Mouse (Mus musculus) gastrocnemius, postnatal 14 days (tissue): ENCODE measurements around the gene Dmkn. TPM values are rescaled to one million over a fixed set of nuclear protein-coding genes. Genes with fewer than 3 reads are reported as not detected.
A peak's percentile ranks its signal among the peaks of the same experiment; 100 is the strongest.
"Not testable (repeated sequence)": the region's sequence is repeated elsewhere in the genome, so short reads cannot be mapped to it uniquely, and the experiment has no call there.

Experiments used
- DNase-seq: peaks from one replicate; pipeline ENCODE4 v3.0.0; 2021; ENCODE audit warnings: mixed read lengths
- intact Hi-C: fragments of 180-260 bp; cut with DNase I; formaldehyde crosslinking; loops from one replicate; pipeline ENCODE4 v1.15.1; 2025; ENCODE audit warnings: low total_unique reads
- total RNA-seq, 2 experiments: library from RNA; stranded (reverse); gene quantifications; 2 replicates each; pipeline ENCODE4 v1.2.3; 2021

Gene Dmkn
- total RNA-seq, 2 experiments from 2014 or later = 0.57 TPM; not detected in 1

DNA sequence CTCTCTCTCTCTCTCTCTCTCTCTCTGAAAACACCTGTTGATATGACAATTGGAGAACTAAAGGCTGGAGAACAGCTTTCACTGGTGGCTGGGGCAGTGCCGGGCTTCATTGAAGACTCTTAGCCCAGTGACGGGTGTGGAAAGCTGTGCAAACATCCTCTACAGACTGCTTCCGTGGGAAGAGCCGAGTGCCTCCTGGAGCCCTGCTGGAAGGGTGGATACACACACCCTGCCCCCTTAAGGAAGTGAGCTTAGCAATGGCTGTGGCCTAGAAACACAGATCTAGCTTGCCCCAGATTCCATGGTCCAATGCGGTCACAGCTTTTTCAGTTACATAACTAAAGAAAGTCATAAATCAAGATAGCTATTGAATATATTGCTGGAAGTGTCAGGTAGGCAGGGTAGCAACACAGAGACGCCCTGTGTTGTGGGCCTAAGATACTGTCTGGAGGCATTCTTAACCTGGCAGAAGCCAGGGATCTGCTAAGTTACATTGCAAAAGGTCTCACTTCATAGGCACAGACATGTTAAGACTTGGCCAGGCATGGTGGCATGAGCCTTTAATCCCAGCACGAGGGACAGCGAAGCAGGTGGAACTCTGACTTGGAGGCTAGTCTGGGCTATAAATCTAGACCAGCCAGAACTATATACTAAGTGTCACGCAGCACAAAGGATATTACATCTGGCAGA lies 40.6 kb downstream of the Dmkn start:
- intact Hi-C loops = no loop called here
- DNase-seq = no peak

DNA sequence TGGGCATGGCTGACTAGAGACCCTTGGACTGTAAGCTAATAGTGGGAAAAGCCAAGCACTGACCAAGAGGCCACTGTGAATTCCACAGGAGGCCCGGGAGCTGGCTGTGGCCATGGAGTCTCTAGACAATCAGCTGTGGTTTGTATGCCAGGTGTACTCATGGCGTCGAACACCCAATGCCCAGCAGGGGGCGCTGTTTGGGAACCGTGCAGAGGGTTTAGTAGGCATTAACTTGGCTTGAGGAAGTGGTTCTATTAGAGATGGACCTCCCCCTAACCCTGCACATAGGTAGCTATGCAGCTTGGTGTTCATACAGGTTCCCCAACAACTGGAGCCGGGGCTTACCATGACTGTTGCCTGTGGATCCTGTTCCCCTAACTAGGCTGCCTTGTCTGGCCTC lies 42.4 kb downstream of the Dmkn start:
- peak; percentile 18 for DNase-seq
- intact Hi-C loops = no loop called here

GRCm38 (mm10) chr7:30810319-30810718 lies 46.8 kb downstream of the Dmkn start:
- intact Hi-C loops = no loop called here
- DNase-seq = no peak

DNA sequence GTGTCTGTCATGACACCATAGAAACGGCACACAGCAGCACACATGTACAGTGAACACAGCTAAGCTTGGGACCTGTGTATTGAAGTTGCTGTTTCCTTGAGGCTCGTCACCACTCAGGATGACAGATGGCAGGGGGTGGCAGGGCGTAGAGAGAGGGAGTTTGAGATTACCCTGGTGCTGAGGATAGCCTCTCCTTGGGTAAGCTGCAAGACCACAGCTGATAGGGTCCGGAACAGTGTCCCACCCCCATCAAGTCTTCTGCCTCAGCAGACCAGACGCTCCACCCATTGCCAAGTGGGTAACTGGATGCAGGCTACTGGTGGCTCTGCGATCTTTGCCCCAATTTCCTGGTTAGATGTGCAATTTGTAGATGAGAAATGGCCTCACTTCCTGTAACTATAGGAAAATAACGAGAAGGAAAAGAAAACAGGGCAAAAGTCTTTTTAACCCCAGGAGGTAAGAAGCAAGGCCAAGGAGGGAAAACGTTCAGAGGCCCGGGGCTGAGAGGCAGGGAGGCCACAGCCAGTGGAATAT lies 48.3 kb downstream of the Dmkn start:
- intact Hi-C loops = no loop called here

DNA sequence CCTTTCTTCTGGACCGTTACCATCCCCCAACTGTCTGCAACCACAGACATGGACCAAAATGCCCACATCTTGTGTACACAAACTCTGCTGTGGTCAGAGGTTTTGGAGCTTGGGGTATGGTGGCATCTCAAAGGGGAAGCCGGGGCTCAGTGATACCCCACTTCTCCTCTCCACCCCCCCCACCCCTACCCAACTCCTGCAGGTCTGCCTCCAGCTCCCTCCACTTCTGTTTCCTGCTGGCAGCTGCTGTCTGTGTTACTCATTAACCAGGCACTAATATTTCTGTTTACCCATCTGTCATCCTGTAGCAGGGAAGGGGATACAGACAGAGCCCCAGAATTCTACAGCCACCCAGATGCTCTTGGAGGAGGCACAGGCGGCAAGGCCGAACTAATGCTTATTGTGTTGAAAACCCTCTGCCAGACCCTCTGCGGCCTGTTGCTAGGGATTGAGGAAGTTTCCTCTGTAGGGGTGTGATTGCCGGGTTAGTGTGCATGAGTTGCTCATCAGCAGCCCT lies 48.8 kb downstream of the Dmkn start:
- DNase-seq = no peak
- intact Hi-C loops = no loop called here

More for the DNA sequence above, 48.3 kb downstream of the Dmkn start:
- DNase-seq = no peak

- DNase-seq = no peak
- intact Hi-C loops = no loop called here
These were observed 56.6 kb downstream of the Dmkn start for GRCm38 (mm10) chr7:30820131-30820530.

DNA sequence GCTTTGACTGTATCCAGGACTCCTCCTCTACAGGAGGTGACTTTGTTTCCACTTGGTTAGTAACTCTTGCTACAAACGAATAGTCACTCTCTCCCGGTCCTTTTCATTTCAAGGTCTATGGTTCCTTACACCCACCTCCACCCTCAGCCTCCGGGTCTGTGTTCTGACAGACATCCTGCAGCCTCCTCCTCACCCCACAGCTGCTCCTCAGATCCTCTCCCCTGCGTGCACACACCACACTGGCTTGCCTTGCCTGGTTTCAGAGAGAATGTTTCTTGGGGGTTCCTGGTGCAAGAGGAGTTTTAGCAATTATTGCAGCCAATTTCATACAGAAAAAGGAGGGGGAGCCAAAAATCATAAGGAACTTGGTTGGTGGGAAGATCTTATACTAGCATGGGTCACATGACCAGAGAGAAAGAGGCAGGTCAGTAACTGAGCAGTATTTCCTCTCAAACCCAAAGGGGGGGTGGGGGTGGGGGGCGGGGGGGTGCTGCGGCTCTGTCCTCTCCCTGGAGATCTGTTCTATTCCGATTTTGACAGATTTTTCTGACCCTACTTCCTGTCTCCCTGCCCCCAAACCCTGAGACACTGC lies 57.4 kb downstream of the Dmkn start:
- intact Hi-C loops = no loop called here
- DNase-seq = no peak

GRCm38 (mm10) chr7:30821532-30821931 lies 58.0 kb downstream of the Dmkn start:
- intact Hi-C loops = no loop called here
- DNase-seq = no peak

GRCm38 (mm10) chr7:30823675-30824074 lies 60.1 kb downstream of the Dmkn start, which contains the start of gene Ffar2:
Ffar2 (minus strand) TSS chr7:30823775.
- intact Hi-C loops = no loop called here
- DNase-seq = no peak

- DNase-seq = no peak
- intact Hi-C loops = no loop called here
These were observed 60.8 kb downstream of the Dmkn start for GRCm38 (mm10) chr7:30824306-30824705.

DNA sequence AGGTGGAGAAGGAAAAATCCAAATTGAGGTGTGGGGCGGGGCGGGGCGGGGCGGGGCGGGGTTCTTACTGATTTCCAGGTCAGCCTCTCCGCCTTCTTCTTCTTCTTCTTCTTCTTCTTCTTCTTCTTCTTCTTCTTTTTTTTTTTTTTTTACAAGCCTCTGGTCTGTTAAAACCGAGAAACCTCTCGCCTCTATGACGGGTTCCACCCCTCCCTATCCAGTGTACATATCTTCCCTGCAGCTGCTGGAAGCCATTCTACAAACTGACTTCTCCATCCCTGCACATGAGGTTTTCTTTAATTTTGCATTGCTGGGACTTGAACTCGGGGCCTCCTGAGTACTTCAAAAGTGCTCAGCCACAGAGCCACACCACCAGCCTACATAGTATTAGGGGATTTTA lies 63.1 kb downstream of the Dmkn start:
- no peak for DNase-seq
- intact Hi-C loops = no loop called here

DNA sequence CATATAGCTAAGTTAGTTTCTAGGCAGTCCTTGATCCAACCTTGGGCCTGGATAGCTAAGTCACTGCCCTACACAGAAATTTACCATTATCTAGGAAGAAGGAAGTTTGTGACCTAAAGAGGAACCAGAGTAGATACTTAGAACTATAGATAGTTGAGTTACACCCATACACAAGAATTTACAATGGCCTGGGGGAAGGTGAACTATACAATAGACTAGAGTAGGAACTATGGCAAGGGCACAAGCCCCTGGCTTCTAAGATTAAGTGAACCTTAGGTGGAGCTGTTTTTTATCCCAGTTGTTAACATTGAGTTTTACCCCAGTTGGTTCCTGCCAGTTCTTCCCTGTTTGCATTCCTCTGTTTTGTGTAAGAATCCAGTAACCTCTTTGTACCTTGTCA lies 65.3 kb downstream of the Dmkn start:
- intact Hi-C loops, DNase-seq: not testable (repeated sequence)

DNA sequence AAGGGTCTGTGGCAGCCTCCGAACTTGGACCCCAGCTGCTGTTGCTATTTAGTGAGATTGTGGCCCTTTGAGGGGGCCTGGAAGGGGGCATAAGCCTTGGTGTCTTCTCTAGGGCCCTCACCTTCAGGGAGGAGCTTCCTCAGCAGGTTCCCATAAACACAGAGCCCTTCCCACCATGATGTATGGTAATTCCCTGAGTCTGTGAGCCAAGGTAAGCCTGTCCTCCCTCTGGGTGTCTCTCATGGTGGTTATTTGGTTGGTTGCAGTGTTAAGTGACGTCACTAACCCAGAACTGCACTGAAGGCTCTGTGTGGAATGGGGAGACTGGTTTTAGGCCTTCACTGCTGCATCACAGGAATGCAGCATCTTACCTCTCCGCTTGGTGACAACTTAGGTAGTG lies 65.9 kb downstream of the Dmkn start:
- intact Hi-C loops = no loop called here
- no peak for DNase-seq

Other genes starting within 250 kb of the Dmkn start
- 1 to 10 TPM in 1 of 2 experiments, under 1 TPM in 1; 0.98 to 2.4 TPM for gene Arhgap33, start 228.7 kb upstream of the Dmkn start, total RNA-seq
- 100 to 1,000 TPM; 455 to 476 TPM for gene Hspb6, start 211.6 kb upstream of the Dmkn start, total RNA-seq
- 1 to 10 TPM; 3.9 to 4.8 TPM for gene Proser3, start 211.5 kb upstream of the Dmkn start, total RNA-seq
- gene Lin37, start 203.9 kb upstream of the Dmkn start, total RNA-seq = 1 to 10 TPM; 8.4 to 9.1 TPM
- gene U2af1l4, start 200.5 kb upstream of the Dmkn start, total RNA-seq = 10 to 100 TPM; 49.6 to 50.1 TPM
- gene Gm49396, start 200.4 kb upstream of the Dmkn start, total RNA-seq = 1 to 10 TPM in 1 of 2 experiments, under 1 TPM in 1; 0.74 to 1.7 TPM
- 10 to 100 TPM; 83.4 to 92.7 TPM for gene Psenen, start 200.1 kb upstream of the Dmkn start, total RNA-seq
- gene Igflr1, start 198.3 kb upstream of the Dmkn start, total RNA-seq = under 1 TPM; 0.60 to 0.88 TPM
- gene Kmt2b, start 175.0 kb upstream of the Dmkn start, total RNA-seq = 10 to 100 TPM; 14.1 to 15.2 TPM
- gene Zbtb32, start 164.8 kb upstream of the Dmkn start, total RNA-seq = not detected
- under 1 TPM; 0.14 to 0.16 TPM for gene Upk1a, start 150.9 kb upstream of the Dmkn start, total RNA-seq
- gene Cox6b1, start 137.6 kb upstream of the Dmkn start, total RNA-seq = 1,000 to 10,000 TPM; 1,322 to 1,882 TPM
- not detected for gene Etv2, start 127.9 kb upstream of the Dmkn start, total RNA-seq
- gene Rbm42, start 113.4 kb upstream of the Dmkn start, total RNA-seq = 10 to 100 TPM; 35.4 to 37.3 TPM
- gene Haus5, start 98.8 kb upstream of the Dmkn start, total RNA-seq = 1 to 10 TPM; 2.8 to 2.9 TPM
- gene Pmis2, start 92.2 kb upstream of the Dmkn start, total RNA-seq = 1 to 10 TPM; 2.3 to 2.6 TPM
- not detected for gene 2200002J24Rik, start 64.8 kb upstream of the Dmkn start, total RNA-seq
- under 1 TPM; 0.16 to 0.41 TPM for gene Atp4a, start 51.5 kb upstream of the Dmkn start, total RNA-seq
- gene Tmem147, start 34.2 kb upstream of the Dmkn start, total RNA-seq = 100 to 1,000 TPM; 222 to 233 TPM
- gene Gapdhs, start 20.1 kb upstream of the Dmkn start, total RNA-seq = not detected
- gene Sbsn, start 12.3 kb upstream of the Dmkn start, total RNA-seq = 1 to 10 TPM; 3.7 to 4.1 TPM
- 1 to 10 TPM; 3.4 to 3.6 TPM for gene Krtdap, start 24.1 kb downstream of the Dmkn start, total RNA-seq
- under 1 TPM in 1 of 2 experiments, not detected in 1; 0.16 TPM for gene Ffar2, start 60.0 kb downstream of the Dmkn start, total RNA-seq
- not detected for gene Ffar3, start 92.4 kb downstream of the Dmkn start, total RNA-seq
- not detected for gene Ffar1, start 97.8 kb downstream of the Dmkn start, total RNA-seq
- under 1 TPM in 1 of 2 experiments, not detected in 1; 0.29 TPM for gene Cd22, start 116.6 kb downstream of the Dmkn start, total RNA-seq
- gene Mag, start 151.1 kb downstream of the Dmkn start, total RNA-seq = 1 to 10 TPM; 3.5 to 9.6 TPM
- gene Hamp2, start 160.9 kb downstream of the Dmkn start, total RNA-seq = not detected
- gene Hamp, start 180.3 kb downstream of the Dmkn start, total RNA-seq = not detected
- 10 to 100 TPM; 68.9 to 70.5 TPM for gene Usf2, start 193.0 kb downstream of the Dmkn start, total RNA-seq
- under 1 TPM; 0.35 to 0.47 TPM for gene Lsr, start 209.7 kb downstream of the Dmkn start, total RNA-seq
- under 1 TPM in 1 of 2 experiments, not detected in 1; 0.23 TPM for gene Fam187b, start 210.0 kb downstream of the Dmkn start, total RNA-seq